Mouse (Mus musculus): ENCODE data around the gene Zfyve27. TPM values are rescaled to one million over a fixed set of nuclear protein-coding genes. Genes with fewer than 3 reads are reported as not detected.

Gene Zfyve27
- polyA plus RNA-seq, 1 experiment from 2014 or later = 20.3 TPM

DNA sequence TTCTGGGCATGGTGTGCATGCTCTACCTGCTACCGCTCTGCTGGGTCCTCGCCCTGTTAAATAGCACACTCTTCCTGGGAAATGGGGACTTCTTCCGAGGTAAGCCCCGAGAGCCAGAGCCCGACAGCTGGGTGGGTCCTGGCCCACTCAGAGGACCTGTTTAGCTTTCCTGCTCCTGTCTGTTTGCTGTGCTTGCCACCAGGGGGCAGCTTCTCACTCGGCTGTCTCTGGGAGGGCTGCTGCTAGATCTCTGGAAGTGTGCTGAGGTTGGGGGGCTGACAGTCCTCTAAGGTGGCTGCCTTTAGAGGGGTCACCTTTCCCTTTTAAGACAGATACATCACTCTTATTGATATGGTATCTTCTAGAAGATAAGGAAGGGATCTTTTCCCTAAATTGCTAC is 18.9 kb downstream of the Zfyve27 start:
- H3K36me3 ChIP-seq (ENCODE audit: insufficient read depth, low read length) = peaks cover 42% of the 10 kb centered on the region; the same call in 1 of the 2 replicates
- H3K4me1 ChIP-seq (replicated peaks; ENCODE audit: insufficient read depth, low read length) = no peaks in the 10 kb centered on the region
- peak; percentile 66 for TF ChIP-seq CTCF (IDR thresholded peaks at IDR 0.05; ENCODE audit: low read depth)
- no peak for DNase-seq (ENCODE audit: low spot score)
- no peaks in the 10 kb centered on the region for H3K9me3 ChIP-seq (replicated peaks; ENCODE audit: low read length)
- H3K27me3 ChIP-seq (ENCODE audit: insufficient read depth, low read length) = no peaks in the 10 kb centered on the region
- WGBS = 75% methylated on average over 6 of the region's 6 CpGs
- H3K9ac ChIP-seq (ENCODE audit: low read depth, low read length) = no peak overlapping the region
- H3K27ac ChIP-seq = no peak overlapping the region
- 0 out of 2 replicates have a peak, but pooled peaks have one; percentile 36 for ATAC-seq (replicated peaks; ENCODE audit: low FRiP score, low read depth)
- H3K4me3 ChIP-seq (replicated peaks; ENCODE audit: low read depth, low read length) = no peak overlapping the region
- no peak overlapping the region for H3K4me2 ChIP-seq (ENCODE audit: low read length)

DNA sequence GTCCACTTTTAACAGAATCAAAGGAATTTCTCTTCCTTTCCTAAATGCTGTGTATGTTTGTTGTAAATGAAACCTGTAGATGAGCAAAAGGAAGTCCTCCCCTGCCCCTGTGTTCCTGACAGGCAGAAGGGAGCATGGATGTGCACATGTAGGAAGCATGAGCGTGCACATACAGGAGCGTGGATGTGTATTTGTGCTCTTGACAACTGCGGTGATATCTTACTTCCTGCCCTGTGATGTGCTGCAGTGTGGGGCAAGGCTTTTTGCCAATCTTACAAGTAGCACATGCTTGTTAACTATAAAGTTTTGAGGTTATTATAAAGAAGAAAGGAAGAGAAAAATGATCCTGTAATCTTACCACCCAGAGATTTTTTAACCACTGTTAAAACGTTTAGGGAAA is 26.0 kb downstream of the Zfyve27 start:
- no peak overlapping the region for H3K4me2 ChIP-seq (ENCODE audit: low read length)
- no peaks in the 10 kb centered on the region for H3K27me3 ChIP-seq (ENCODE audit: insufficient read depth, low read length)
- H3K9ac ChIP-seq (ENCODE audit: low read depth, low read length) = no peak overlapping the region
- no peak for ATAC-seq (replicated peaks; ENCODE audit: low FRiP score, low read depth)
- H3K4me3 ChIP-seq (replicated peaks; ENCODE audit: low read depth, low read length) = no peak overlapping the region
- no peak overlapping the region for H3K27ac ChIP-seq
- H3K36me3 ChIP-seq (ENCODE audit: insufficient read depth, low read length) = peaks cover 39% of the 10 kb centered on the region
- 67% methylated on average over 4 of the region's 4 CpGs for WGBS
- H3K9me3 ChIP-seq (replicated peaks; ENCODE audit: low read length) = no peaks in the 10 kb centered on the region
- no peaks in the 10 kb centered on the region for H3K4me1 ChIP-seq (replicated peaks; ENCODE audit: insufficient read depth, low read length)
- DNase-seq (ENCODE audit: low spot score) = no peak
- no peak for TF ChIP-seq CTCF (IDR thresholded peaks at IDR 0.05; ENCODE audit: low read depth)

DNA sequence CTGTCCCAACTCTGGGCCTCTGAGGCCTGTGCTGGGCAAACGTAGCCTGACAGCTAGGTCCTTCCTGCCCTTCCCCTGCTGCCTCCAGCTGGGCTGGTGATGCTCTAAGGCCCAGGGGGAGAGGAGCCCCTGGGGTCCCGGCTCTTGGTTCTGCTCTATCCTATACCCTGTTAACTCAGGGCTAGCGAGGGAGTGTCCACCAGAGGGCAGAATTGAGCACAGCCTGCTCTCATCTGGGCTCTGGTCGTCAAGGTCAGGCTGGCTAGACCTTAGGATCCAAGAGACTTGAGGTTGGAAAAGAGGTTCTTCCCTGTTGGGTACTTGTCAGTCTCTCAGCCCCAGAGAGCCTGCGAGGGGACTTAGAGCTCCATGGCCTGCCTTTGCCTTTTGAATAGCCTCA is 26.7 kb downstream of the Zfyve27 start:
- ATAC-seq (replicated peaks; ENCODE audit: low FRiP score, low read depth) (peak; percentile 50; the same call in 1 of the 2 replicates), DNase-seq (ENCODE audit: low spot score) (peak; percentile 72)
- H3K36me3 ChIP-seq (ENCODE audit: insufficient read depth, low read length) = peaks cover 32% of the 10 kb centered on the region
- H3K4me2 ChIP-seq (ENCODE audit: low read length) = no peak overlapping the region
- H3K4me1 ChIP-seq (replicated peaks; ENCODE audit: insufficient read depth, low read length) = no peaks in the 10 kb centered on the region
- 22% methylated on average over 5 of the region's 5 CpGs for WGBS
- H3K9me3 ChIP-seq (replicated peaks; ENCODE audit: low read length) = no peaks in the 10 kb centered on the region
- no peak overlapping the region for H3K4me3 ChIP-seq (replicated peaks; ENCODE audit: low read depth, low read length)
- no peaks in the 10 kb centered on the region for H3K27me3 ChIP-seq (ENCODE audit: insufficient read depth, low read length)
- no peak overlapping the region for H3K9ac ChIP-seq (ENCODE audit: low read depth, low read length)
- TF ChIP-seq CTCF (IDR thresholded peaks at IDR 0.05; ENCODE audit: low read depth) = peak; percentile 83
- H3K27ac ChIP-seq = no peak overlapping the region

DNA sequence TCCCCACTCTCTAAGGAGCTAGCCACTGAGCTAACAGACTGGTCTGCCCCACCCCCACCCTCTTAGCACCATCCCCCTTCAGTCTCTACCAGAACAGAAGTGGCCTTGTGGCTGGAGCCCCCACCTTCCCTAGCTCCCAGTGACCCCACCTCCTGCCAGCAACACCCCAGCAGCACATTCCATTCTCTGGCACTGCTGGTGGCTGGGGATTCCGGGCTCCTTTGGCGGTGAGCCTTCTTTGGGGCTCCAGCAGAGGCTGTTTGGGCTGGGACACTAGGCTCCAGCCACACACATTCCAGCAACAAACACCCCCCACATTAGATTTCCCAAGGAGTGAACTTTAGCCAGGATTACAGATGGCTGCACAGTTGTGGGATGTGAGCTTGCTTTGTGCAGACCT is 29.6 kb downstream of the Zfyve27 start:
- Histone ChIP-seq H3K36me3 (ENCODE audit: insufficient read depth, low read length) (peaks cover 24% of the 10 kb centered on the region), H3K9ac (ENCODE audit: low read depth, low read length) (no peak overlapping the region), H3K4me1 (replicated peaks; ENCODE audit: insufficient read depth, low read length) (no peaks in the 10 kb centered on the region), H3K27me3 (ENCODE audit: insufficient read depth, low read length) (0 out of 2 replicates have a peak, but pooled peaks cover 4% of the 10 kb centered on the region), H3K9me3 (replicated peaks; ENCODE audit: low read length) (no peaks in the 10 kb centered on the region), H3K4me2 (ENCODE audit: low read length) (no peak overlapping the region), H3K27ac (no peak overlapping the region), H3K4me3 (replicated peaks; ENCODE audit: low read depth, low read length) (no peak overlapping the region)
- TF ChIP-seq CTCF (IDR thresholded peaks at IDR 0.05; ENCODE audit: low read depth) = no peak
- ATAC-seq (replicated peaks; ENCODE audit: low FRiP score, low read depth) (no peak), DNase-seq (ENCODE audit: low spot score) (no peak)
- WGBS = 73% methylated on average over 2 of the region's 2 CpGs

DNA sequence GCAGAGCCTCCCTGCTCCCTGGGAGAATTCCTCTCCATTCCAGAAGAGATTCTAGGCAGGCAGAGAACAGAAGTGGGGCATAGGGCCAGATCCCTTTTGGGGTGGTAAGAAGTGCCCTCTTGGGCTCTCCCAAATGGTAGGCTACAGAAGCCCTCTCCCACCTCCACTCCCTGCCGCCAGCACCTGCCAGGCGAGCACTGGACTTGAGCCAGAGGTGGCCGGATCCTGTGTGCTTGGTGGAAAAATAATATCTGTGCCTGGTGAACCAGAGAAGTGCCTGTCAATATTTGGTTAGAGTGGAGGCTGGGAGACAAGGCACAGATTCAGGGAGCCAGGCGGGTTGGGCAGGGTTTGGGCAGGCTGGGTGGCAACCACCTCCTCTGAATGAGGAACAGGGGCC is 32.6 kb downstream of the Zfyve27 start:
- ATAC-seq (replicated peaks; ENCODE audit: low FRiP score, low read depth) (no peak), DNase-seq (ENCODE audit: low spot score) (no peak)
- Histone ChIP-seq H3K4me3 (replicated peaks; ENCODE audit: low read depth, low read length) (no peak overlapping the region), H3K27me3 (ENCODE audit: insufficient read depth, low read length) (peaks cover 19% of the 10 kb centered on the region), H3K9ac (ENCODE audit: low read depth, low read length) (no peak overlapping the region), H3K36me3 (ENCODE audit: insufficient read depth, low read length) (peaks cover 7% of the 10 kb centered on the region; the same call in 1 of the 2 replicates), H3K27ac (no peak overlapping the region), H3K4me2 (ENCODE audit: low read length) (no peak overlapping the region), H3K4me1 (replicated peaks; ENCODE audit: insufficient read depth, low read length) (no peaks in the 10 kb centered on the region; the same call in 1 of the 2 replicates), H3K9me3 (replicated peaks; ENCODE audit: low read length) (no peaks in the 10 kb centered on the region)
- no peak for TF ChIP-seq CTCF (IDR thresholded peaks at IDR 0.05; ENCODE audit: low read depth)
- 41% methylated on average over 4 of the region's 4 CpGs for WGBS

DNA sequence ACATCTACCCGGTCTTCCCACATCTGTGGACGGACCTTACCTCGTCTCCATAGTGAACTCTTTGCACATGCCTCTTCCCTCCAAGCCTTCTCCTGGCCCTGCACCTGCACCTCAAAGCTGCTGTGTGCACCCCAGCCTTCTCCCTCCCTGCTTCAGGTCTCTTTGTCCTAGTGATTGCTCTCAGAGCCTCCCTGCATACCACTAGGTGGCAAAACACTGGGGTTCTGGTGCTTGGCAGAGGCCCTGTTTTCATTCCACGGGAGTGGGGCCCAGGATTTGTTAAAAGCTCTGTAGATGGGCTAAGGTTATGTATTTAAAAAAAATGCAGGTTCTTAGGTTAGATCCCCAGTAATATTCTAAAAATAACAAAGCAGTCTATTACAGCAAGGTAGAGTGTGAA is 33.3 kb downstream of the Zfyve27 start:
- WGBS = 73% methylated on average over 4 of the region's 4 CpGs
- no peak for ATAC-seq (replicated peaks; ENCODE audit: low FRiP score, low read depth)
- H3K4me1 ChIP-seq (replicated peaks; ENCODE audit: insufficient read depth, low read length) = no peaks in the 10 kb centered on the region; the same call in 1 of the 2 replicates
- H3K4me2 ChIP-seq (ENCODE audit: low read length) = no peak overlapping the region
- 0 out of 2 replicates have a peak, but pooled peaks cover 4% of the 10 kb centered on the region for H3K36me3 ChIP-seq (ENCODE audit: insufficient read depth, low read length)
- no peak overlapping the region for H3K27ac ChIP-seq
- H3K4me3 ChIP-seq (replicated peaks; ENCODE audit: low read depth, low read length) = no peak overlapping the region
- DNase-seq (ENCODE audit: low spot score) = no peak
- H3K9me3 ChIP-seq (replicated peaks; ENCODE audit: low read length) = no peaks in the 10 kb centered on the region
- H3K27me3 ChIP-seq (ENCODE audit: insufficient read depth, low read length) = peaks cover 26% of the 10 kb centered on the region
- TF ChIP-seq CTCF (IDR thresholded peaks at IDR 0.05; ENCODE audit: low read depth) = peak; percentile 29; the same call in 1 of the 2 replicates
- H3K9ac ChIP-seq (ENCODE audit: low read depth, low read length) = no peak overlapping the region

DNA sequence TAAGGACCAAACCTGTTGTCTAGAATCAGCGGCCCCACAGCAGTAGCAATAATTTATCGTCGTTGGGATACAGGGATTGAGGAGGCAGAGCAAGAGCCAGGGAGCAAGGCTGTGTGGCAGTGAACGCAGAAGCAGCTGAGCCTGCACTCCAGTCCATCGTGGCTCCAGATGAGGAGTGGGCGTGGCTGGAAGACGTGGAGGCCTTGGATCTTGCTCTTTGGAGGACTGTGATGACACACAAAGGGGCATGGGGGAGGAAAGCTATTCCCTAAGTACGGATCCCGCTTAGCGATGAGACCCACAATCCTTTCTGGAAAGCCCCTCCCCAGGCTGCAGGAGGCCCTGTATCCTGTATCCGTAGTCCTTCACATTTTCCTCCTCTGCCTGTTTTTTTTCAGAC is 34.3 kb downstream of the Zfyve27 start:
- Histone ChIP-seq H3K27me3 (ENCODE audit: insufficient read depth, low read length) (peaks cover 34% of the 10 kb centered on the region), H3K9ac (ENCODE audit: low read depth, low read length) (no peak overlapping the region), H3K4me3 (replicated peaks; ENCODE audit: low read depth, low read length) (no peak overlapping the region), H3K4me2 (ENCODE audit: low read length) (no peak overlapping the region), H3K9me3 (replicated peaks; ENCODE audit: low read length) (no peaks in the 10 kb centered on the region), H3K4me1 (replicated peaks; ENCODE audit: insufficient read depth, low read length) (no peaks in the 10 kb centered on the region; the same call in 1 of the 2 replicates), H3K36me3 (ENCODE audit: insufficient read depth, low read length) (0 out of 2 replicates have a peak, but pooled peaks cover 4% of the 10 kb centered on the region), H3K27ac (no peak overlapping the region)
- TF ChIP-seq CTCF (IDR thresholded peaks at IDR 0.05; ENCODE audit: low read depth) = no peak
- WGBS = 37% methylated on average over 11 of the region's 11 CpGs
- no peak for ATAC-seq (replicated peaks; ENCODE audit: low FRiP score, low read depth)
- no peak for DNase-seq (ENCODE audit: low spot score)
